22 mouse cellular contexts compared by ENCODE assay signal in the genomic region with DNA sequence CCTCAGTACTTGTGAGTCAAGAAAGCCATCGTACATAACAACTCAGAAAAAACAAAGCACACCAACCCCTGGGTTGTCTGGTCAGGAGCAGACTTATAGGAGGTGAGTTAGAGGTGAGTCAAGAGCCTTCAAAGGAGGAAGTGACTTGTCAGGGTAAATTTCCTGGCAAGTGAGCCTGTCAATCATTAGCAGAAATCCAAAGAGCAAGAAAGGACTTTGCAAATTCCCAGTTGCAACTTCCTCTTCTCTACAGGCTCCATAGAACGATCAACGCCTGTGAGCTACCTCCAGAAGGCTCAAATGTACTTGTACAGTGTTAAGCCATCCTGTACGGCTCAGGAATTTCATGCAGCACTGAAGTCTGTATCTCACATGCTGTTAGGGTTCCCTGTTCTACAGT.
DNase-seq lines count a peak whose midpoint lies in the region; ATAC-seq and TF ChIP-seq lines count a peak whose summit lies in the region.
"Had no signal": no experiment of that assay in that cellular context is flagged by ENCODE, and none has a peak within 500 bp of the region (broad histone marks: within the 10 kb centered on the region; RNA-seq: fewer than 3 reads in every experiment).

No protein-coding gene starts in this region.

- peak; percentile 6 for DNase-seq in liver, adult 2 months (ENCODE audit: extremely low read depth, low read depth, low spot score)
- DNase-seq in liver = no peak
- no peak for DNase-seq in urinary bladder, adult 2 months (ENCODE audit: low spot score)
- DNase-seq in heart, postnatal 36 days = no peak
- DNase-seq in left cerebral cortex, postnatal 25 days (ENCODE audit: low spot score in 2 of 2) = no peak
- DNase-seq: adrenal gland, postnatal 10 days; cerebellum, adult 11-12 months; cerebellum, postnatal 25 days; gastrocnemius, adult 2 months; heart, adult 2 months; liver, embryonic 13.5 days; right cerebral cortex, postnatal 25 days; thymus, postnatal 4 days had no signal

- H3K36me3 ChIP-seq in liver, adult 2 months (ENCODE audit: control insufficient read depth, insufficient read depth, low read length) = no peaks in the 10 kb centered on the region
- no peaks in the 10 kb centered on the region for H3K36me3 ChIP-seq in kidney, embryonic 14.5 days (ENCODE audit: control insufficient read depth, insufficient read depth, low read length)
- H3K36me3 ChIP-seq: heart, embryonic 15.5 days; hindbrain, embryonic 13.5 days; limb, embryonic 10.5 days; liver, embryonic 13.5 days; midbrain, embryonic 13.5 days had no signal

- peak; percentile 32 to 36; a peak in 3 of 4 replicates for ATAC-seq in hematopoietic stem cell, adult 5-6 weeks (replicated peaks in 1 of 2; ENCODE audit: insufficient read depth in 1 of 2, low FRiP score in 2 of 2, low TSS enrichment in 1 of 2, low read depth in 1 of 2, poor library complexity in 2 of 2, severe bottlenecking in 2 of 2)
- peak; percentile 52; the same call in 1 of the 2 replicates for ATAC-seq in kidney, embryonic 14.5 days (ENCODE audit: low FRiP score, low TSS enrichment)
- peak; percentile 44 for ATAC-seq in megakaryocyte progenitor cell, adult 5-6 weeks (replicated peaks; ENCODE audit: poor library complexity)
- ATAC-seq: forebrain, embryonic 16.5 days; midbrain, embryonic 13.5 days had no signal

- no peak for TF ChIP-seq CTCF in liver, adult 2 months (IDR thresholded peaks at IDR 0.05; ENCODE audit: low read depth, low read length)

- no peak overlapping the region for H3K9ac ChIP-seq in liver, adult 2 months (ENCODE audit: low read depth, low read length)
- H3K9ac ChIP-seq in kidney, embryonic 14.5 days (ENCODE audit: low read depth, low read length) = no peak overlapping the region
- H3K9ac ChIP-seq: heart, embryonic 15.5 days; hindbrain, embryonic 13.5 days; liver, embryonic 13.5 days; midbrain, embryonic 13.5 days had no signal

- no peak overlapping the region for H3K27ac ChIP-seq in liver, adult 2 months (replicated peaks; ENCODE audit: insufficient read depth, low read depth, low read length)
- no peak overlapping the region for H3K27ac ChIP-seq in kidney, embryonic 14.5 days (ENCODE audit: low read depth, low read length)
- H3K27ac ChIP-seq: gastrocnemius, adult 2 months; heart, adult 2 months; heart, embryonic 15.5 days; hindbrain, embryonic 13.5 days; limb, embryonic 10.5 days; liver, embryonic 13.5 days; midbrain, embryonic 13.5 days had no signal

- 60% methylated on average over 4 of the region's 4 CpGs for WGBS in liver, adult 2 months
- WGBS in kidney, embryonic 14.5 days = 65% methylated on average over 4 of the region's 4 CpGs

- H3K9me3 ChIP-seq in kidney, embryonic 14.5 days (ENCODE audit: control insufficient read depth, low read length) = no peaks in the 10 kb centered on the region
- H3K9me3 ChIP-seq: heart, embryonic 15.5 days; hindbrain, embryonic 13.5 days; limb, embryonic 10.5 days; liver, embryonic 13.5 days; midbrain, embryonic 13.5 days had no signal

- no peak overlapping the region for H3K4me2 ChIP-seq in kidney, embryonic 14.5 days (replicated peaks; ENCODE audit: low read depth, low read length)
- H3K4me2 ChIP-seq: heart, embryonic 15.5 days; hindbrain, embryonic 13.5 days; liver, embryonic 13.5 days; midbrain, embryonic 13.5 days had no signal

- intact Hi-C loops in heart, postnatal 36 days (cut with DNase I) = no loop called here
- intact Hi-C loops in left cerebral cortex, postnatal 25 days (cut with DNase I) = no loop called here

- H3K4me1 ChIP-seq in liver, adult 2 months (ENCODE audit: control insufficient read depth, insufficient read depth, low read length) = no peaks in the 10 kb centered on the region
- H3K4me1 ChIP-seq in kidney, embryonic 14.5 days (ENCODE audit: control insufficient read depth, insufficient read depth, low read length) = no peaks in the 10 kb centered on the region
- H3K4me1 ChIP-seq: hindbrain, embryonic 13.5 days; liver, embryonic 13.5 days; midbrain, embryonic 13.5 days had no signal

- no peaks in the 10 kb centered on the region for H3K27me3 ChIP-seq in liver, adult 2 months (ENCODE audit: control insufficient read depth, insufficient read depth, low read length)
- no peaks in the 10 kb centered on the region for H3K27me3 ChIP-seq in kidney, embryonic 14.5 days (ENCODE audit: control insufficient read depth, insufficient read depth, low read length)
- H3K27me3 ChIP-seq: heart, embryonic 15.5 days; hindbrain, embryonic 13.5 days; liver, embryonic 13.5 days; midbrain, embryonic 13.5 days had no signal

- H3K4me3 ChIP-seq in liver, adult 2 months (ENCODE audit: insufficient read depth, low read depth, low read length) = no peak overlapping the region
- no peak overlapping the region for H3K4me3 ChIP-seq in kidney, embryonic 14.5 days (ENCODE audit: low read length)
- H3K4me3 ChIP-seq: erythroblast, embryonic 14.5 days; gastrocnemius, adult 2 months; heart, adult 2 months; heart, embryonic 15.5 days; hindbrain, embryonic 13.5 days; limb, embryonic 10.5 days; liver, embryonic 13.5 days; midbrain, embryonic 13.5 days had no signal

- no peaks in the 10 kb centered on the region for H3K79me2 ChIP-seq in liver, adult 2 months (ENCODE audit: control insufficient read depth, insufficient read depth, low read length)

- no peak for TF ChIP-seq POLR2A in liver, adult 2 months (IDR thresholded peaks at IDR 0.05; ENCODE audit: extremely low read depth, insufficient read depth, low read length)
